Mouse (Mus musculus) forebrain, postnatal 0 days (tissue): ENCODE results near the gene Olfr114. TPM values are rescaled to one million over a fixed set of nuclear protein-coding genes. Genes with fewer than 3 reads are reported as not detected.

Experiments
- ATAC-seq: fragments of 200-750 bp; cut with Nextera tagmentation; 2 replicates; pipeline ENCODE4 v1.8.0; 2017; ENCODE audit warnings: mild to moderate bottlenecking, moderate library complexity
- DNase-seq: peaks from one replicate; pipeline ENCODE4 v3.0.0-alpha.2; 2015
- H3K27ac ChIP-seq: fragments of 300-500 bp; sonication (generic); 2 replicates; pipeline ENCODE4 v1.5.1; 2014; ENCODE audit warnings: low read depth, mild to moderate bottlenecking, antibody characterized with exemption, low read length, moderate library complexity, mixed read lengths
- H3K27me3 ChIP-seq: fragments of 300-500 bp; sonication (generic); 2 replicates; pipeline ENCODE4 v1.6.1; 2014; ENCODE audit warnings: mild to moderate bottlenecking, low read length, mixed read lengths; ENCODE audit not compliant: insufficient read depth
- H3K36me3 ChIP-seq: fragments of 300-500 bp; sonication (generic); 2 replicates; pipeline ENCODE4 v1.6.1; 2014; ENCODE audit warnings: mild to moderate bottlenecking, moderate library complexity; ENCODE audit not compliant: insufficient read depth
- H3K4me1 ChIP-seq: fragments of 300-500 bp; sonication (generic); 2 replicates; pipeline ENCODE4 v1.6.1; 2014; ENCODE audit warnings: antibody characterized with exemption; ENCODE audit not compliant: insufficient read depth
- H3K4me2 ChIP-seq: fragments of 300-500 bp; sonication (generic); 2 replicates; pipeline ENCODE4 v1.6.1; 2014; ENCODE audit warnings: low read depth, mild to moderate bottlenecking, moderate library complexity
- H3K4me3 ChIP-seq: fragments of 300-500 bp; sonication (generic); 2 replicates; pipeline ENCODE4 v1.5.1; 2014; ENCODE audit warnings: low read depth, low read length, mixed read lengths
- H3K9ac ChIP-seq: fragments of 300-500 bp; sonication (generic); 2 replicates; pipeline ENCODE4 v1.6.1; 2014; ENCODE audit warnings: mild to moderate bottlenecking
- H3K9me3 ChIP-seq: fragments of 300-500 bp; sonication (generic); 2 replicates; pipeline ENCODE4 v1.6.1; 2016; ENCODE audit warnings: low read length
- CTCF ChIP-seq: sonication (generic); IDR thresholded peaks from 2 replicates; pipeline ENCODE4 v1.5.1; 2016; ENCODE audit warnings: antibody characterized with exemption, control low read depth, low read depth
- WGBS: fragments of 180-500 bp; shearing (Covaris S2); extraction: QIAGEN DNeasy Blood & Tissue Kit; methylation state at CpG from one replicate; pipeline ENCODE4 v1.1.7; 2014; 5-methylcytosine and 5-hydroxymethylcytosine counted together
- polyA plus RNA-seq: library from polyadenylated mRNA; unstranded; fragments of >200 nt; fragmentation: Nextera tagmentation; extraction: Ambion mirVana; gene quantifications from 2 replicates; pipeline ENCODE4 v1.2.1, GENCODE M21; 2015
- total RNA-seq: library from RNA; depleted of rRNA; stranded (reverse); fragments of >200 nt; gene quantifications from 2 replicates; pipeline ENCODE4 v1.2.3, GENCODE M21; 2014; rRNA removed

Olfr114 gene
- total and polyA plus RNA-seq, 2 experiments from 2014 or later = not detected

DNA sequence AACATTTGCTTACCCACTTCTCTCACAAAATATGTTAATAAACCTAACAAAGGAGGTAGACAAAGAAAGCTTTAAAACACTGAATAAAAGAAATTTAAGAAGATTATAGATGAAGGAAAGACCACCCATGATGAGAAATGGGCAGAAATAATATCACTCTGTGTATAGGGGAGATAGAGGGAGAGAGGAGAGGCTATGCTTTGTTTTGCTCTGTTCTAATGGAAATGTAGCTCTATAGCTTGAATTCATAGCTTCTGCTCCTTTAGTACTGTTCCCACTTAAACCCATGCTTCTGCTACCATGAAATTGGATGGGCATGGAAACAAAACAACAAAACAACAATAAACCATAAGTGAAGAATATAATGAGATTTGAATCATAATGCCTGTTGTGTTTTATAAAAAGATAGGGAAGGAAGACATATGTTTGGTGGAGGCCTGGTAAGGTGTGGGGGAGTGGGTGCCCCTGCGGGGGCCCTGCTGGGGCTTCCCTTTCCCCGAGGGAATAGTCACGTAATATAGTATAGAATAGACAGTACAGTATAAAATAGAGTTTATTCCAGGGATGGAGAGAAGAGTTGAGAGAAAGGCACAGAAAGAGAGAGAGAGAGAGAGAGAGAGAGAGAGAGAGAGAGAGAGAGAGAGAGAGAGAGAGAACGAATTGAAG, 51.0 kb downstream of the Olfr114 start:
- Histone ChIP-seq H3K4me1 (no peaks in the 10 kb centered on the region), H3K27ac (no peak overlapping the region), H3K4me3 (no peak overlapping the region), H3K9me3 (no peaks in the 10 kb centered on the region), H3K4me2 (no peak overlapping the region), H3K36me3 (no peaks in the 10 kb centered on the region), H3K9ac (no peak overlapping the region), H3K27me3 (no peaks in the 10 kb centered on the region)
- 75% methylated on average over 4 of the region's 4 CpGs for WGBS
- TF ChIP-seq CTCF = no peak
- no peak for DNase-seq
- no peak for ATAC-seq

Other genes starting within 250 kb of the Olfr114 start
- not detected in 2 replicates for gene Olfr104-ps, start 233.2 kb downstream of the Olfr114 start, total RNA-seq
- gene Olfr104-ps, start 233.2 kb downstream of the Olfr114 start, polyA plus RNA-seq = not detected in 2 replicates
- not detected in 2 replicates for gene Olfr105-ps, start 213.7 kb downstream of the Olfr114 start, total RNA-seq
- gene Olfr105-ps, start 213.7 kb downstream of the Olfr114 start, polyA plus RNA-seq = not detected in 2 replicates
- gene Olfr106-ps, start 202.3 kb downstream of the Olfr114 start, total RNA-seq = not detected in 2 replicates
- not detected in 2 replicates for gene Olfr106-ps, start 202.3 kb downstream of the Olfr114 start, polyA plus RNA-seq
- gene Olfr107, start 193.5 kb downstream of the Olfr114 start, total RNA-seq = not detected in 2 replicates
- not detected in 2 replicates for gene Olfr107, start 193.5 kb downstream of the Olfr114 start, polyA plus RNA-seq
- gene Olfr108, start 147.3 kb downstream of the Olfr114 start, total RNA-seq = not detected in 2 replicates
- gene Olfr108, start 147.3 kb downstream of the Olfr114 start, polyA plus RNA-seq = not detected in 2 replicates
- gene Olfr109, start 133.8 kb downstream of the Olfr114 start, total RNA-seq = not detected in 2 replicates
- gene Olfr109, start 133.8 kb downstream of the Olfr114 start, polyA plus RNA-seq = not detected in 2 replicates
- gene H2-M2, start 109.2 kb downstream of the Olfr114 start, total RNA-seq = not detected in 2 replicates
- gene H2-M2, start 109.2 kb downstream of the Olfr114 start, polyA plus RNA-seq = not detected in 2 replicates
- not detected in 2 replicates for gene Olfr110, start 100.3 kb downstream of the Olfr114 start, total RNA-seq
- not detected in 2 replicates for gene Olfr110, start 100.3 kb downstream of the Olfr114 start, polyA plus RNA-seq
- gene Olfr111, start 84.7 kb downstream of the Olfr114 start, total RNA-seq = 0.15 and 0.95 TPM in 2 replicates
- not detected in 2 replicates for gene Olfr111, start 84.7 kb downstream of the Olfr114 start, polyA plus RNA-seq
- not detected in 2 replicates for gene Olfr112, start 23.3 kb downstream of the Olfr114 start, total RNA-seq
- not detected in 2 replicates for gene Olfr112, start 23.3 kb downstream of the Olfr114 start, polyA plus RNA-seq
- gene Olfr113, start 15.1 kb downstream of the Olfr114 start, total RNA-seq = not detected in 2 replicates
- gene Olfr113, start 15.1 kb downstream of the Olfr114 start, polyA plus RNA-seq = not detected in 2 replicates
- gene Olfr115, start 34.4 kb upstream of the Olfr114 start, total RNA-seq = not detected in 2 replicates
- not detected in 2 replicates for gene Olfr115, start 34.4 kb upstream of the Olfr114 start, polyA plus RNA-seq
- gene Olfr116, start 34.5 kb upstream of the Olfr114 start, total RNA-seq = not detected in 2 replicates
- gene Olfr116, start 34.5 kb upstream of the Olfr114 start, polyA plus RNA-seq = not detected in 2 replicates
- not detected in 2 replicates for gene Olfr117, start 71.0 kb upstream of the Olfr114 start, total RNA-seq
- not detected in 2 replicates for gene Olfr117, start 71.0 kb upstream of the Olfr114 start, polyA plus RNA-seq
- gene Olfr118, start 74.2 kb upstream of the Olfr114 start, total RNA-seq = not detected in 2 replicates
- gene Olfr118, start 74.2 kb upstream of the Olfr114 start, polyA plus RNA-seq = not detected in 2 replicates
- not detected in 2 replicates for gene Olfr119, start 103.8 kb upstream of the Olfr114 start, total RNA-seq
- gene Olfr119, start 103.8 kb upstream of the Olfr114 start, polyA plus RNA-seq = not detected in 2 replicates
- not detected in 2 replicates for gene Olfr120, start 129.1 kb upstream of the Olfr114 start, total RNA-seq
- not detected in 2 replicates for gene Olfr120, start 129.1 kb upstream of the Olfr114 start, polyA plus RNA-seq
- gene Olfr121, start 156.1 kb upstream of the Olfr114 start, total RNA-seq = not detected in 2 replicates
- not detected in 2 replicates for gene Olfr121, start 156.1 kb upstream of the Olfr114 start, polyA plus RNA-seq
- not detected in 2 replicates for gene Olfr122, start 175.9 kb upstream of the Olfr114 start, total RNA-seq
- gene Olfr122, start 175.9 kb upstream of the Olfr114 start, polyA plus RNA-seq = not detected in 2 replicates
- not detected in 2 replicates for gene Olfr123, start 200.8 kb upstream of the Olfr114 start, total RNA-seq
- gene Olfr123, start 200.8 kb upstream of the Olfr114 start, polyA plus RNA-seq = not detected in 2 replicates
- not detected in 2 replicates for gene Olfr124, start 207.1 kb upstream of the Olfr114 start, total RNA-seq
- not detected in 2 replicates for gene Olfr124, start 207.1 kb upstream of the Olfr114 start, polyA plus RNA-seq
- gene Olfr125, start 240.2 kb upstream of the Olfr114 start, total RNA-seq = not detected in 2 replicates
- not detected in 2 replicates for gene Olfr125, start 240.2 kb upstream of the Olfr114 start, polyA plus RNA-seq